Mouse (Mus musculus) kidney, adult 9 months (tissue): ENCODE measurements around the gene Slc26a1.

Source experiments
- DNase-seq: peaks from one replicate; pipeline ENCODE4 v3.0.0; 2022

Gene Slc26a1

DNA sequence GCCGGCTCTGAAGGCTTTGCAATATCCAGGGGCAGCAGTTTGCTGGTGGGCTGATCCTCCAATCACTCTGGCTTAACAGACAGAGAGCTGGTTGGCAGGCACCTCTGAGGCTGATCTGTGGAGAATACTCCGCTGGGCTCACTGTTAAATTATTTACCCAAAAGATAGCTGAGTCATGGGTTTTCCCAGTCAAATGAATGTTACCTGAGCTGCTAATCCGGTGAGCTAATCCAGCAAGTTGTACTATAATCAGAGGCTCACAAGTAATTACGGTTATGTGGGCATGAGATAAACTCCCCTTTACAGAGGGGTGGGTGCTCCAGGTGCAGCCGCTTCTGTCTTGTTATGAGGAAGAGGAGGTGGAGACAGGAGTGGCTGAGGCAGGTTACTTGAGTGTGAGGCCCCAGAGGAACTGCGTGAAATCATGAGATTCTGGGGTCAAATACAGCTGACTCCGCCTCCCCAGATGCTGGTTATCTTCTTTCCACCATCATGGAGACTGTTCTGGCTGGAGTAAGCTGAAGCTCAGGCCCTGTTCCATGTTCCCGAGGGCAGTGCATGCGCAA, at the start of gene Slc26a1:
Gene Slc26a1 (minus strand): TSS at position 319 of the 566 bp plus-strand sequence.
- DNase-seq, result peak; percentile 94

DNA sequence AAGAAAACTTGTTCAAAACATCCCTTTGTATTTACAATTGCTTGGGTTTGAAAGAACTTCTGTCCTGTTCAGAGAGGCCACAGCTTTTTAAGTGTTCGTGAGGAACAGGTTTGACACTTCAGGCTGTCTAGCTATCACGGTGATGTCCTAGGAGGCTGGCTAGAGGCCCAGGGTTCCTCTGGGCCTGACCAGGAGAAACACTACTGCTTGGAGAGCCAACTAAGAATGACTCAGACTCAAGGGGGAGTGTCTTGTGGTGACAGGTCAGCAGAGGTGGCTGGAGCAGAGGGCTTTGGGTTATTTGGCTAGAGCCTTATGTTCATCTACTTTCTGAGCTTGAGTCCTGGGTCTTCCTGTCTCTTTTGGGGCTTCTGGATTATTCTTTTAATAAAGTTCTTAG, 48.6 kb upstream of the Slc26a1 start:
- no peak for DNase-seq

DNA sequence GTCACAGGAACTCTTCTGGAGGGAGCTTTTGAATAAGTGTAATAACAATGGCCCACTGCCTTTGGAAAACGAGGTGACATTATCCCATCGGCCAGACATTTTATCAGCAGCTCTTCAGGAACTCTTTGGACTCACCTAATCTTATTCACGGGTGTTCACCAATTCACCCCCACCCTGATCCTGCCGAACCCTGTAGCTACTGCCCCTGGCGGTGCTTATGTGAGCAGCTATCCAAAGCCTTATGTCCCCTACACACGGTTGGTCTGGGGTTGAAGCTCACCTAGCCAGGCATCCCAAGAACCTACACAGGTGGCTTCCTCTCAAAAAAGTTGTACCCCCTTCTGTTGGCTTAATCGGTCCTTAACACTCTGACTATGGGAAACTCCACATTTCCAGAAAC, 44.4 kb upstream of the Slc26a1 start:
- no peak for DNase-seq

DNA sequence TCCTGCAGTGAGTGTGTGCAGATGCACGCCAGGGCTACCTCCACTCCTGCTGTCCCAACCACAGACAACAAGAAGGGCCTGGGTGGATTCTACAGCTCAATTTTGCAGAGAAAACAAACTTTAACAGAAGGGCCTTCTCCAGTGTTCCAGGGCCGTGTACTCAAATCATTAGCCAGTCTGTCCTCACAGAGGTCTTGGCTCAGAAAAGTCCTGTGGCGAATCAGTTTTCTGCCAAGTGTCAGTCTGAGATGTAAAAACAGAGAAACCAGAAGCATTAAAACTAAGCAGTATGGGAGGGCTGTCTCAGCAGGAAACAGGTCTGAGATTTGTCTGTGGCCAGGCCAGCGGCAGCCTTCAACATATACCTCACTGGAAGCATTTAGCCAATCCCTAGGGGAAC, 42.7 kb upstream of the Slc26a1 start:
- no peak for DNase-seq

DNA sequence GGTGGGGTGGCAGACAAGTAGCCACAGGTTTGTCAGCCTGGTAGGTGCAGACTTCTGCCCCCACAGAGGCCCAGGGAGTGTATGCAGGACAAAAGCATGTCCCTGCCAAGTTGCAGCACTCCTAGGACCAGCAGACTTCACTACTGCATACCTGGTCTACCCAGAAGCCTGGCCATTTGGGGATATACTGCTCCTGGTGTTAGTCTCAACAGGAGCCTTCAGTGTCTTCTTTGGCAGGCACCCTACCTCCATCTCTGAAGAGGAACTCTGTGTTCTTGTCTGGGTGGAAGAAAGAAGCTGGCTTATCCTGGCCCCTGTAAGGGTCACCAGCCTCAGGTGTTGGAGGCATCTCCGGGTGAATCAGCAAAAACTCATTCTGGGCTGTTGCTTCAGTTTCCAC, 40.6 kb upstream of the Slc26a1 start:
- no peak for DNase-seq

DNA sequence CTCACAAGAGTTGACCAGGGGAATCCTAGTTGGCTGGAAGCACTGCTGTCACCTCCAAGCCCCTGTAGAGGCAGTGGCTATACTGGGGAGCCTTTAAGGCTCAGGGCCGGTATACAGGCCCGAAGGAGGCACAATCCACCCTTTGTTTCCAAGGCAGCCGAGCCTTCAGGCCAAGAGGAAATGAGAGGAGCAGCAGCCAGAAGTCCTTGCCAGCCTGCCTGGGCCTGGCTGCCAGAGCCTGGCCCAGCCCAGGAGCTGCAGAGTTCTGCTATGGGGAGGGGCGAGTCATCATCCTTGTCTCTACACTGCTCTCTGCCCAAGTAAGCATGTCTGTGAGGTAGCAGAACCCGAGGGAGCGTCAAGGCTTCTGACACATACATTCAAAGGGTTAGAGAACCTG, 38.8 kb upstream of the Slc26a1 start:
- no peak for DNase-seq

DNA sequence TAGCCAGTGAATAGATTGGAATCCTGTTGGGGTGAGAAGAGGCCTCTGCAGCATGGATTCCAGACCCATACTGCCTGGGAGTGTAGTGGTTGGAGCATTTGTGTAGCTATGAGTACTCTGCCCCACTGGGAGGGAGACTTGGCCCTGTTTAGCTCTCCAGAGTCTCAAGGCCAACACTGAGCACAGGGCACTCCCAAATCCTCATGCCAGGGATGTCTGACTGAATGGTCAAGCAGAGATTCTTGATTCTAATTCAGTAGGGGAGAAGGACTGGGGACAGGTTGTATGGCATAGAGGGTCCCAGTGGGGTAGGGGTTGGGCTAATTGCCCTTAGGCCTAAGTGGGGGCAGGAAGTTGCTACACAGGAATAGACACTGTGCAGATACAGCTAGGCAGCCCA, 38.3 kb upstream of the Slc26a1 start:
- no peak for DNase-seq

DNA sequence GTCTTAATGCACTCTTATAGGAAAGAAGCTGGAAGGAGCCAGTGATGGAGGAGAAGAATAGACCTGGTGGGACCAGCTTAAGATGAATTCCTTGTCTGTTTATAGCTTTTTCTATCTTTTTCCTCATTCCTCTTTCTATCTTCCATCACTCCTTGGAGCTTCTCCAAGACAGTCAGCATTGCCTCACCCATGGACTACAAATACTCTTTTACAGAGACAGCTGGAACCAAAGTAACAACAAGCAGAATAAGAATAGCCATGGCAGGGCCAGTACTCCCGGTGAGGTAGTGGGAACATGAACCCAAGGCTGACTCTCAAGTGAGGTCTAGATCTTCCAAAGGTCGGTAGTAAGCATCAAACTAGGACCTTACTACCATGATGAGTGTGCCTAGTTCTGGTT, 37.7 kb upstream of the Slc26a1 start:
- no peak for DNase-seq

DNA sequence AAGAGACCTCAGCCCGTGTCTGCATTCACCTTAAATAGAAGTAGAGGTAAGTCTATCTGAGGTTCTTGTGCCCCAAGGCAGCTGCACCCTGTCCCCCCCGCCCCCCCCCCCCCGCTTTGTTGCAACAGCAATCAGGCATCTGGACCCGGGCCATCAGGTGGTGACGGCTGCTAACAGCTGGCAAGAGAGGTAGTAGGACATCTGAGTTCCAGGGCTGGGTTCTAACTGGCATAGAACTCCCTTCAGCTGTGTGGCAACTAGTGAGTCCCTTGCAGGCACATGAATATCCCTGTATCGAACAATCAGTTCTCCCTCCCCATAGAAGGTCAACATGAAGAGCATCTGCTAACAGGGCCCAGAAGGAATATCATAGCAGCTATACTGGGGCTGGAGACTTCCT, 36.6 kb upstream of the Slc26a1 start:
- DNase-seq, result no peak

DNA sequence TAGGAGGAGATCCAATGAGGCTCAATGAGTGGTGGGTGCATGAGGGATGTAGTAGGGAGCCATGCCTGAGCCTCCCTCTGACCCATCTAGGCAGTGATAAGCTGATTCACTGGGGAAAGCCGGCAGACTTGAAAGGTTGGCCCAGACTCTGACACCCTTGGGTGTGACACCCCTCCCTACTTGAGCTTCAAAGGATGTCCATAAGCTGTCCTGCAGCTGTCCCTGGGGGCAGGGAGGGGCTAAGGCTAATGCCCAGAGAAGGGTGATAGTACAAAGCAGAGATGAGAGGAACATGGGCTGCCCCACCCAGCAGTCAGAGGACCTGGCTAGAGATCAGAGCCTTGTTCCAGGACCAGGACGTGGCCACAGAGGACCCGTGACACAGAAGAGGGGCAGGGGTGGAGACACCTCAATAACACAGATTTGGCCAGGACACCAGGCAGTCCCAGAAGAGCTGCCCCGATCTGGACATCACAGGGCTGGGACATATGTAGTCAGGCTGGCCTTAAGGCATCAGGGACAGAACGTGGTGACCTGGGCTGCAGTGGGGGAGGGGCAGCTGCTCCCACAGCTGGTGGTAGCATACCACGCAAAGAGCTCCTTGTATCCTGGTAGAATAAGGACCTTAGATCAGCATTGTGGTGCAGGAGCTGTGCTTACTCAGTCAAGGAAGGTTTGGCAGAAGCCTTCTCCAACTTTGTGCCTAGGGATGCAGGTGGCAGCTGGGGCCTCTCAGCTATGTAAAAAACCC, 33.8 kb upstream of the Slc26a1 start:
- DNase-seq, result no peak

DNA sequence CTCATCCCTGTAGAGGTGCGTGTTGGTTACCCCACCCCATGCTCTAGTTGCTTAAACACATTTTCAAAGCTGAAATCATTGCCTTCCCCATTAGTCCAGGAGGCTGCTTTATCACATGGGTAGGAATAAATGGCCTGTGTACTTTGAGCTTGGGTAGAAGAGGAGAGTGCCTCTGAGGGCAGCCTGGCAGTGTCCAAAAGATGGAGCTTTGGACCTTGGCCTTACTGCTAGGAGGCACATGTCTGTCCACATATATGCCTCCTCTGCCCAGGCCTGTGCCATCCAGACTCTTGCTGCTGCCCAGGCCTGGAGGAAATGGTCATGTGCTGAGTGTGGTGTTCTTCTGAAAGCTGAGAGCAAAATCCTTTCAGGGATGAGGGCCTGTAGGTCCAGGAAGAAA, 33.0 kb upstream of the Slc26a1 start:
- DNase-seq, result peak; percentile 88

DNA sequence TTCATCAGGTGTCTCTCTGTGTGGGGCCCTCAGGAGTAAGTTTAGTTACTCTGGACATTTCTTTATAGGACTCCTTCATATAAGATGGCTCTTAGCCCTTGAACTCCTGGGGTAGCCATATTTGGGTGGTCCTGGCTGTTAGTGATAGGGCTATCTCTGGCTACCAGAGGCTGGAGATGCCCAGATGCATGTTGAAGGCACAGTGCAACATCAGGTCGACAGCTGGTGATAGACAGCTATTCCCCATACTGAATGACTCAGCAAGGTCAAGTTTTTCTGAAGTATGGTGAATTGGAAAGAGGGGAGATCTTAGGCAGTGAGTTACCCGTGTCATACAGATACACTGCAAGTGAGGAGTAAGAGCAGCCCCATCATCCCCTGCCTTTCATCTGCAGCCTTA, 32.4 kb upstream of the Slc26a1 start:
- no peak for DNase-seq

DNA sequence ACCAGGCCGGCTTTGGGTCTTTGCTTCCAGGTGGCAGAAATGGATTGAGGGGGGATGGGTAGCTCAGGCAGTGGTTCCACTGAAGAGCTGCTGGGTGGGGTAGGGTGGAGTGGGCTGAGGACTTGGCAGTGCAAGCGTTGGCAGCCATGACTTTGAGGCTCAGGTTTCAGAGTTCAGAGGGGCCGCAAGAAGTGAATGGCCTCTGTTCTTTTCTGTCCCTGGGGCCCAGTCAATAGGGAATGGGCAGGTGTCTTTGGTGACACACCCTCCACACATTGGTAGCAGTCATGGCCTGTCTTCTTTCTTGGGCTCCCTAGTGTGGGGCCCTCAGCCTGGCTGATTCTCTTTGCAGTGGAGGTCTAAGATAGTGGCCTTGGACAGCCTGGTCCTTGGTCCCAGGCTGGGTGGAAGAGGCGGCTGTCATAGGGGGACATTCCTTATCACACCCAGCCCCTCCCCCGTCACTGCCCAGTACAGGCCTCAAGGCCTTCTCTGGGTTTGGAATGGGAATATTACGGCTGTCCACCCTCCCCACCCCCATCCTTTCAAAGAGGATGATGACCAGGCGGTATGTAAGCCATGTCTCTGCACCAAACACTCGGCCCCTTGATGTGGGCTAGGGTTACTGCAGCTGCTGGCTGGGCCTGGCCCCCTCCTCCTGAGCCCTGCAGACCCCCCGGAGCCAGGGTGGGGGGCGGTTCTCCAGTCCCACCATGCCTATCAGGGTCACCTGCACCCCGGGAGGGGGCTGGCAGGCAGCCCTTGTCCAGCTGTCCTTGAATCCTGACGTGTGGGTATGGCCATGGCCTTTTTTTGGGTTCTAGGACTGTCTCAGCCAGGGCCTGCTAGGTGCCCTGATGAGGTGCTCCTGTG, 28.6 kb upstream of the Slc26a1 start:
- DNase-seq, result no peak

DNA sequence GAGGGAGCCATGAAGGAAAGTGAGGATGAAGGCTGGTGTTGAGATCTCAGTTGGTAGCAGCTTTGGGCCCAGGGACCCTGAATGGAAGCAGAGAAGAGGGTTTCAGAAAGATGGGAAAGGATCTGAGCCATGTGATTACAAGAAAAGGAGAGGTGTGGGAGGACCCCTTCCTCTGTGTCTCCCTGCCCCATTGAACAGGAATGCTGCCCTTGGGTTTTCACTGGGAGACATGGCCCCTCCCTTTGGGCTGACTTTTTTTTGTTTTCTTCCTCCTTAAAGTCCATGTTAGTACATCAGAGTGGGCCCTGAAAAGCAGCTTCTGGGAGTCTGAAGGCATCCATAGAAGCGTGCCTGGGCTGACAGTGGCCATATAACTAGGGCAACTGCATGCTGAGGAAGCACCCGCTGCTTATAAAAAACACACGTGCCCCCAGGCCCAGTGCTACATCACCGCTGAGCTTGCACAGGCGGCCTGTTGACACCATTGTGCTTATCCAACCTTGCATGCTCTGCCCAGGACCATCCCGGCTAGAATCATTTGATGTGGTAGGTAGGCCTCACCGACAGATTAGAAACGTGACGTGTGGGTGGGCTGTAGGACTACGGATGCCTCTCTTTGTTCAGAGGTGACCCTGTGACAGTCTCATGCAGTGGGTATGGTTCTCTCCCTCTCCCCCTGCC, 26.1 kb upstream of the Slc26a1 start:
- no peak for DNase-seq

DNA sequence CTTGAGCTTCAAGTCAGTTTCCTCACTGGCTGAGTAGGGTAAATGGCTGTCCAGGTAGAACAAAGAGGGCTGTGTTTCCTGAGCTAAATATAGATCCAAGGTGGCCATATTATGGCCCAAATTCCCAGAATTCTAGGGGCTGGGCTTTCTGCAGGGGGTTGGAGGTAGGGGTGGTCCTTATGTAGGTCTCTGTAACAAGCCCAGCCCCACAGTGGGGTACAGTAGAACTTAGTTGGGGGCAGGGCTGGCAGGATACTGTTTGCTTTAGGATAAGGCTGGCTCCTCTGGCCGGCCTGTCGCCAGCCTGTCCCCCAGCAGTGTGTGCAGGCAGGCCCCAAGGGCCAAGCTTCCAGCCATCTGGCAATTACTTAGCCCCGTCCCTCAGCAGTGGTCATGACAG, 25.0 kb upstream of the Slc26a1 start:
- DNase-seq, result no peak

DNA sequence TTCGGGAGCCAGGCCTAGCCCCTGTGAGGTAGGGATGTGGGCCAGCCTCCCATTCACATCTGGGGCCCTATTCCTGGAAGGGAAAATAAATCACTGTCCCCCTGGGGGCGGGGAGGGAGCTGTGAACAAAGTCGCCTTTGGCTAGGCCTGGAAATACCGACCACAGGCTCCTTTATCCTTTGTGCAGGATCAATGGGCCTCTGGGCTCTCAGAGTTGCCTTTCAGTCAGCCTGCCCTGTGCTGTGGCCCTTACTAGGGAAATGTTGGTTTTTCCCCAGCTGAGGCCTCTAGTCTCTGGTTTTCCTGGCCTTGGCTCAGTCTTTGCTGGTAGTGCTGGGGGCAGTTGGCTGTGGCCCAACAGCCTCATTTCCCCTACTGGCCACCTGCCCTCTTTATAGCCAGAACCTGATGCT, 22.0 kb upstream of the Slc26a1 start:
- no peak for DNase-seq

DNA sequence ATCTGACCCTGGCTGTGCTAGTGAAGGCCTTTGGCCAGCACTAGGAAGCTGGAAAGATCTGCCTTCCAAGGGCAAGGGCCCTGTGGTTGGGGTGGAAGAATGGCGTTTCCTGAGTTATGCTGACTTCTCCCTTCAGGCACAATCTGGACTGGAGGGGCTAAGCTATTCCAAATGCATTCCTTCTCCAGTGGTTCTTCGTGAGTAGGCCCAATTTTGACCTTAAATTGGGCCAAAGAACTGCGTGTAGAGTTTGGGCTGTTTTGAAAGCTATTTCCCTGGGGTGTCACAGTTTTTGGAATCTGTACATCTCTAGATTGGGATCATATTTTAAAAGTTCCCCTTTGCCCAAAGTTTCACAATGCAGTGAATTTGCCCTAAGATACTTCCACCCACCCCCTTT, 21.2 kb upstream of the Slc26a1 start:
- DNase-seq, result peak; percentile 34

DNA sequence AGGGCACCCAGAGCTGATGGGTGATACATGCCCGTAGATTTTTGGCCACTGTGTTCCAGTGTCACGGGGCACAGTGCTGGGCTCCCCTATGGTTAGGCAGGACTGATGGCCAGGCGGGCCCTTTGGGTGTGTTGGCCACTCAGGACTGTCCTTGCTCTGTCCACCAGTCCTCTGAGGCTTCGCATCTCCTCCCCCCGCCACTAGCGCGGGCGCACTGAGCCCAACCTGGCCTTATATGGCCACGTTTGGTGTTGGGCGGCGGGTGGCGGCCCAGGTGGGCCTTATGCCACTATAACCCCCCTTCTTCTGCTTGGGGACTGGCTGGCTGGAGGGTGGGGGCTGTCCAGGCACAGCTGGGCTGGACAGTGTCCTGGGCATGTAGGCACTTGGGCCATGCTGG, 20.5 kb upstream of the Slc26a1 start:
- DNase-seq, result no peak

DNA sequence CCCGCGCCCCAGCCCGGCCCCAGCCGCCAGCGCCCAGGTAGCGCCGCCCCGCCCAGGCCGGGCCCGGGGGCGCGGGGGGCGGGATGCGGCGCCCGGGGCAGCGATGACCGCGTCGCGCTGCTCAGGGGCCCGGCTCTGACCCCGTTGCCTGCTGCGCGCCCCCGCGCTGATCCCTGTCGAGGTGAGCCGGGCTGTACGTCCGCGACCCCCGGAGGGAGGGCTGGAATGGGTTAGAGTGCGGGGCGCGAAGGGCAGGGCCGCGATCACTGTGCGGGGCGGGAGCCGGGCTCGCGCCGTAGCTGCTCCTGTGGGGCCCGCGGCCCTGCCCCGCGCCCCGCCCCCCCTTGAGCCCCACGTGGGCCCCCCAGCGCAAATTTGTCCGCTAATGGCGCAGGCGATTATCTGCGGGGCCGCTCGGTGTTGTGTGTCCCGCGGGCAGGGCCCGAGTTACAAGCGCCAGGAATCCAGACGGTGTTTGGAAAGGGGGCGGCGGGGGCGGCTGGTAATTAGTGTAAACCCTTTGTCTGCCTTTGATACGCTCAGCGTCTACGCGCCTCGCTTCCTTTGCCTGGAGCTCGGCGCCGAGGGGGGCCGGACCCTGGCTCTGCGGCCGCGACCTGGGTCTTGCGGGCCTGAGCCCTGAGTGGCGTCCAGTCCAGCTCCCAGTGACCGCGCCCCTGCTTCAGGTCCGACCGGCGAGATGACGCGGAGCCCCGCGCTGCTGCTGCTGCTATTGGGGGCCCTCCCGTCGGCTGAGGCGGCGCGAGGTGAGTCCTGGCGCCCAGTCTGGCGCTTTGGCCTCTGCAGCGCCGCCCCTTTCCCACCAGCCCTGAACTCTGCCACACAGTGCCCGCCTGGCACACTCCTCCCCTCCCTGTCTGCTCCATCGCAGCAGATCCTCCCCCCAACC, 19.2 kb upstream of the Slc26a1 start:
- peak; percentile 72 for DNase-seq

DNA sequence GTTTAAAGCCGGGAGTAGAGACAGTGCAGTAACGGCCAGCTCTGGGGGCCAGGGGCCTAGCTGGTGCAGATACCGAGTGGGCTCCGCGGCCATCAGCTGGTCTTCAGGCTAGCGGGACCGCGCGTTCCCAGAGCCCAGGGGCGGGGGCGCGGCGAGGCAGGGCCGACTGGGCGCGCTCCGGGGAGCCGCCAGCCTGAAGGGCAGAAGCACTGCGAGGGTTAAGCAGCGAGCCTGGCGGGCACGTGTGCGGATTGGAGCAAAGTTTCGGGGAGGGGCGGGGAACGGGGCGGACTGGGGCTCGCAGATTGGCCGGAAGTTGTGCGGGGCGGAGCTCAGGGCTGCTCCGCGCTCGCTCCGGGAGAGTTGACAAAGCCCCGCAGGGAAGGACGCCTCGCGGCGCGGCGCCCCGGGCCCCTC, 18.5 kb upstream of the Slc26a1 start:
- peak; percentile 82 for DNase-seq

DNA sequence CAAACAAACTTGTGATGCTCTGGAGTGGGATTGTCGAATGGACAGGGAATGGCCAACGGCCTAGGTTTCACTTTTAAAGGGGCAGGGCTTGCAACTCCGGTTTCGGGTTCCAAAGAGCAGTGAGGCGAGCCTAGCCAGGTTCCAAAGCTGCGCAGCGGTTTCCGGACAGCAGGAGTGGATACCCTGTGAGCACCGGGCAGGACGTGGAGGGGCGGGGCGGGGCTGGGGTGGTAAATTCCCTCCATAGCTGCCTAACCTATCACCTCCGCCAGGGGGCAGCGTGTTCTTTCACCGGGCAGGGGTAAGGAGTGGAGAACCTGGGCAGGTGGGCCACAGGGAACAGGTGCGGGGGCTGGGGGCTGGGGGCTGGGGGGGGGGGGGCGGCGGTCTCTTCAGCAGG, 16.9 kb upstream of the Slc26a1 start, which contains the start of gene Fgfrl1:
Gene Fgfrl1 (plus strand): TSS at position 112 of the 400 bp plus-strand sequence.
- DNase-seq, result peak; percentile 78

DNA sequence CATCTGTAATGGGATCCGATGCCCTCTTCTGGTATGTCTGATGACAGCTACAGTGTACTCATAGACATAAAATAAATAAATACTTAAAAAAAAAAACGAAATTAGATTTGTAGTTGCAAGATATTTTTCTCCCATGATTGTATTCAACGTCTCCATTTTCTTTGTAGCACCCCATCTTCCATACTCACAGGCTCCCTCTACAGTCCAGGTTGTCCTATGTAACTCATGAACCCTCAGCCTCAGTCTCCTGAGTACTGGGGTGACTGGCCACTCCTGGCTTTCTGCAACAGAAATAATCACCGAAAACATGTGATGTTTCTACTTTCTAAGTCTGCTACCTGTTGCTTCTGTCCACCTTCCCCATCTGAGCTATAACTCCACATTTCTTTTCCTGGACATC, 15.8 kb upstream of the Slc26a1 start:
- no peak for DNase-seq
